Mouse (Mus musculus) cortical plate, adult 2 months (tissue): ENCODE measurements at regions not wholly inside any gene's neighbourhood (a gene's known extent, or its start where the extent isn't known, plus 50 kb on each side); places are given as distances from the start of the nearest gene placed in this dataset.

ENCODE experiments used
- H3K27ac ChIP-seq: fragments of 200-500 bp; 2 replicates; pipeline ENCODE4 v1.5.1; 2012; ENCODE audit warnings: low read length, control low read depth, inconsistent platforms; ENCODE audit not compliant: insufficient read depth
- H3K4me1 ChIP-seq: fragments of 200-500 bp; 2 replicates; pipeline ENCODE4 v1.6.1; 2011; ENCODE audit warnings: low read length; ENCODE audit not compliant: control insufficient read depth, insufficient read depth
- H3K4me3 ChIP-seq: fragments of 200-500 bp; 2 replicates; pipeline ENCODE4 v1.5.1; 2011; ENCODE audit warnings: mild to moderate bottlenecking, low read length, control low read depth; ENCODE audit not compliant: insufficient read depth
- CTCF ChIP-seq: fragments of 200-500 bp; IDR thresholded peaks from 2 replicates; pipeline ENCODE4 v1.5.1; 2011; ENCODE audit warnings: mild to moderate bottlenecking, control low read depth, low read length; ENCODE audit not compliant: insufficient read depth; ENCODE audit errors: extremely low read depth
- POLR2A ChIP-seq: fragments of 200-500 bp; IDR thresholded peaks from 2 replicates; pipeline ENCODE4 v1.6.1; 2011; ENCODE audit warnings: mild to moderate bottlenecking, low read length, control low read depth; ENCODE audit not compliant: insufficient read depth; ENCODE audit errors: extremely low read depth

- Histone ChIP-seq H3K27ac (no peak overlapping the region), H3K4me3 (no peak overlapping the region), H3K4me1 (peaks cover 3% of the 10 kb centered on the region; the same call in 1 of the 2 replicates)
- TF ChIP-seq CTCF (no peak), POLR2A (no peak)
These were observed 123.7 kb upstream of the Rnaseh2b start for GRCm38 (mm10) chr14:62168711-62169110.

DNA sequence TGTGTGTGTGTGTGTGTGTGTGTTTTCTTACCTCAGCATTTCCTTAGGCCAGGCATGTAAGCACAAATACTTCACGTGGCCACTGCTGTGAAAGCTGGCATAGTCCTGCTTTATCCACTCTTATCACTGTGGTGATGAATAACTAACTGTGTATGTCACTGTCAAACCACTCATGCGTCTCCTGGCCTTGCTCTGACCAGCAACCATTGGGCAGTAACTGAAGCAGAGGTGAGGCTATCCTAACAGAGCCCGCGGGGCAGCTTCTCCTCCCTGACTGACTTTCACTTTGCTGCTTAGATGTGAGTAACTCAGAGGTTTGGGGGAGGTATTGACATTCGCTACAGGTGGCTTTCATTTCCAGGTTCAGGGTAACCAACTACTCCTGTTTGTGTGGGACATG lies 122.0 kb upstream of the Rnaseh2b start:
- H3K4me3 ChIP-seq: no peak overlapping the region
- H3K4me1 ChIP-seq: peaks cover 3% of the 10 kb centered on the region; the same call in 1 of the 2 replicates
- no peak for TF ChIP-seq CTCF
- TF ChIP-seq POLR2A: no peak
- H3K27ac ChIP-seq: no peak overlapping the region

DNA sequence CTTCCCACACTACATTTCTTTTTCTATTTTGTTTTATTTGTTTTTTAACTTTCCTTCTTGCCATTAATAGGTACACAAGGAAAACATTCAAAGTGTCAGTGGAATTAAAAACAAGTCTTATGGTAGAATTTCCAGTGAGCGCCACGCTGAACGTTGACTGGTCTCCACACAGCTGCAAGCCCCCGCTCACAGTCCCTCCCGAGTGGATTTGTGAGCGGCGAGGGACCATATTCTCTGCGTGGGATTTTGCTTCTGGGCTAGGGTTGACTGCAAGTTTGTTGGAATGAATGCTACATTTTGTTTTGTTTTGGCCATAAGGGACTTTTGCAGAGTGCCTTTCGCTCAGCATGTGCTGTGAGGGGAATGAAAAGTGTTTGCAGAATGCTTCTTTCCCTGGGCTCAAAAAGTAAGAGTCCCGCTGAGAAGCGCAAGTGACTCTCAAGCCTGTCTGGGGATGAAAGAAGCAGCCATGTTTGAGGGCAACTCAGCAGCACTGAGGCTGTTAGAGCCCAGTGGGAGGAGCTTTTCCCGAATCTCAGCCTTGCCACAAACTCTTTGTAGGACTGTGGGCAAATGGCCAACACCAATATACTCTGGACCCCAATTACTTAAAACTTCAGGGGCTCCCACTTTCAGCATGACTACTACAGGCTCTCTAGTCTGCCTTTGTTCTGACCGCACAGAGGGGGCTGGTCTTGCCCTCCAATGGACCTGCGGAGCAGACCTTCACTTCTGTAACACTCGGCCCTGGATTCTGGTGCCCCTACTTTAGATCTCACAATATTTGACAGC lies 120.9 kb upstream of the Rnaseh2b start:
- H3K4me1 ChIP-seq: peaks cover under 1% of the 10 kb centered on the region; the same call in 1 of the 2 replicates
- TF ChIP-seq CTCF (no peak), POLR2A (no peak)
- no peak overlapping the region for H3K27ac ChIP-seq
- H3K4me3 ChIP-seq: no peak overlapping the region

DNA sequence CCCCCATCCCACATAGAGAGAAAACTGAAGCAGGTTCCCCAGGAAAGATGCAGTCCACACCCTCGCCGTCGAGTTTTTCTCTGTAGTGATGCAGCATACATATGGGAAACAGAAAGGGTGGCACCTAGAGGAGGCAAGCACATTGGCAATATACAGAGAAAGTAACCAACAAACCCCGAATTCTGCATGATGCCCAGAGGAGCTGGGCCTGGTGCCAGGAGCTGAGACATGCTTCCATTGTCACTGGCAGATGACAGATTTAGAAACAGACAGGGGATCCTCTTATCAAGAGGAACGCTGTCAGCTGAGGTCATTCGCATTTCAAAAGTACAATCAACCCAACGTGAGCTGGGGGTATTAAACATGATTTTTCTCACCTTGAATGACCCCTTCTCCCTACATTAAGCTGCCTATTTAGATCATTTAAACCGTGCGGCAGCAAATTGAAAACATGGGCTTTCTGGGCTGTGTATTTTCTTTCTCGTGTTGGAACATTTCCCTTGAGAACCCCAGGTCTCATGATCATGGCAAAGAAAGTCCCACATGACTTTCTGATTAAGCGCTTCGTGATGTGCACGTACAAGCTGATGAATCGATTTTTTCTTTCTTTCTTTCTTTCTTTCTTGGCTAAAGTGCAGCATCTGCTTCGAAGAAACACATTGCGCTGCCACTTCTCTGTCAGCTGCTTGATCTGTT lies 118.4 kb upstream of the Rnaseh2b start:
- Histone ChIP-seq H3K4me3 (no peak overlapping the region), H3K4me1 (no peaks in the 10 kb centered on the region; the same call in 1 of the 2 replicates), H3K27ac (peak overlapping the region; percentile 12; the same call in 1 of the 2 replicates)
- TF ChIP-seq CTCF: 0 out of 2 replicates have a peak, but pooled peaks have one; percentile 11
- no peak for TF ChIP-seq POLR2A

- TF ChIP-seq POLR2A (no peak), CTCF (no peak)
- no peaks in the 10 kb centered on the region; the same call in 1 of the 2 replicates for H3K4me1 ChIP-seq
- no peak overlapping the region for H3K4me3 ChIP-seq
- H3K27ac ChIP-seq: no peak overlapping the region
These were observed 116.9 kb upstream of the Rnaseh2b start for GRCm38 (mm10) chr14:62175384-62176048.

DNA sequence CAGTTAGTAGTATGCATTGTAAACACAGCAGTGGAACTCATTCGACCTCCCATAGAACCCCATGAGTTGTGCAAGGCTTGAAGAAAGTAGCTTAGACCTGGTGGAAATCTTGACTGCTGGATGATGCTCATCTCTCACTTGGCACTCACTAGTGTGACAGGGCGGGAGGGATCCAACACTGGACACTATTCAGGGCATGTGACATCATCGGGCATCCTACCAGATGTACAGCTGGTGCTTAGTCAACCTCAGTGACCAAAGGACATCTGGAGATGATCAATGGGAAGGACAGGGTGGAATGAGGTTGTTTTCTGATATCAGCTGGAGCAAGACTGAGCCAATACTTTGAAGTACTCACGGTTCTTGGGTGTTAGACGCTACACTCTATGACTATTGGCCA lies 114.9 kb upstream of the Rnaseh2b start:
- no peak overlapping the region for H3K27ac ChIP-seq
- H3K4me1 ChIP-seq: no peaks in the 10 kb centered on the region; the same call in 1 of the 2 replicates
- TF ChIP-seq POLR2A: no peak
- no peak overlapping the region for H3K4me3 ChIP-seq

- Histone ChIP-seq H3K4me1 (peaks cover 5% of the 10 kb centered on the region), H3K27ac (no peak overlapping the region), H3K4me3 (no peak overlapping the region)
- TF ChIP-seq POLR2A: no peak
These were observed 105.0 kb upstream of the Rnaseh2b start for GRCm38 (mm10) chr14:62187360-62187759.

DNA sequence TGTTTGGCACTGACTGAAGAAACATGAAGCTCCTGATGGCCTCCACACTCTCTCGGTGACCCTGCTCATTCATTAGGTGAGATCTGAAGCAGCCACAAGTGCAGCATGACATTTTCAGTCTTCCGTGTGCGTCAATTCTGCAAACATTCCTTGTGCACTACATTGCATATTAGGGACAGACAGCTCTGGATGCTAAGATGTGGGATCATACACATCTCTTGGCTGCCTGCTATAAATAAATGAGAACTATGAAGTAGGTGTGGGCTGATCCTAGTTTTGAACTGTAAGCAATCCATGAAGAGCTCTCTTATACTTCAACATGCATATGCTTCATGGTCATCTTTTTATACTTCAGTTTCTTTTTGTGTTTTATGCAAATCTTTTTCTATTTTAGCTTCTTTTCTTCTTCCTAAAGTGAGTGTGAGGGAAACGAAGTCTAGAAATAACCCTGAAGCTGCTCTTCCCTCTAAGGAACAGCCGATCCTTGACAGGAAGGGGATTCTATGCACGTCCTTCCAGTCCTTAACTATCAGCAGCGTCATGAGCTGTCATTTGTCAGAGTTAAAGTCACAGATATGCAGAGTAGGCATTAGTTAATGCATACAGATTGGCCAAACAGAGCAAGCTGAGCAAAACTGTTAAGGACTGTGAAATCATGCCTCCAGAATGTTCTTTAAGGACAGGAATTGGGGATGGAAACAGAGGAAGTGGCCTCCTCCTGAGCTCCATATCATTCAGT lies 104.1 kb upstream of the Rnaseh2b start:
- Histone ChIP-seq H3K4me3 (no peak overlapping the region), H3K27ac (peak overlapping the region; percentile 45; the same call in 1 of the 2 replicates), H3K4me1 (peaks cover 5% of the 10 kb centered on the region)
- TF ChIP-seq POLR2A (no peak), CTCF (no peak)

DNA sequence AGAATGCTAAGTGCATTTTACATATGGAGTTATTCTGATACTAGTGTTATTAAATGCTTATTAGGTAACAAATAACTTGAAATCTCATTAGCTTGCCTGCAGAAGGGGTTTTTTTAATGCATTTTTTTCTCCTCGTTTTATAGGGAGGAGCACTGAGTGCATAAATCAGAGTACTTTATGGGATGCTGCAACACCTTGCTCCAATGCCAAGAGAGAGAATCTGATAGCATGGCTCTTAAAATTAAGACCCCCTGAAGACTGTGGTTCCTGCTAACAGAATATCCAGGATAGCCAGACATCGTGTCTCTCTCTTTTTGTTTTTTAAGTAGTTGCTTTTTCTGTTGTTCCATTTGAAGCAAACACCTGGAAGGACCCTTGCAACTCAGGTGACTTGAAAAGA lies 100.8 kb upstream of the Rnaseh2b start:
- peaks cover 5% of the 10 kb centered on the region for H3K4me1 ChIP-seq
- no peak overlapping the region for H3K27ac ChIP-seq
- TF ChIP-seq CTCF: no peak
- no peak for TF ChIP-seq POLR2A
- H3K4me3 ChIP-seq: no peak overlapping the region
